Mouse (Mus musculus) heart, adult 2 months (tissue): Measurements from ENCODE around the gene Wdfy3. TPM values are rescaled to one million over a fixed set of nuclear protein-coding genes. Genes with fewer than 3 reads are reported as not detected.
A peak's percentile ranks its signal among the peaks of the same experiment; 100 is the strongest.

Experiments used
- DNase-seq, 2 experiments: peaks; one replicate each; pipeline ENCODE4 v3.0.0; 2021
- H3K27ac ChIP-seq: fragments of 200-600 bp; 2 replicates; pipeline ENCODE4 v1.8.1; 2022
- H3K27me3 ChIP-seq: fragments of 200-500 bp; 2 replicates; pipeline ENCODE4 v1.6.1; 2012; ENCODE audit warnings: mild to moderate bottlenecking, low read length, inconsistent platforms, mixed read lengths; ENCODE audit not compliant: control insufficient read depth, insufficient read depth
- H3K36me3 ChIP-seq: fragments of 200-500 bp; 2 replicates; pipeline ENCODE4 v1.6.1; 2012; ENCODE audit warnings: low read length, inconsistent platforms; ENCODE audit not compliant: control insufficient read depth, insufficient read depth
- H3K4me1 ChIP-seq: fragments of 200-500 bp; 2 replicates; pipeline ENCODE4 v1.6.1; 2011; ENCODE audit warnings: low read length; ENCODE audit not compliant: control insufficient read depth, insufficient read depth
- H3K4me3 ChIP-seq: fragments of 200-600 bp; 2 replicates; pipeline ENCODE4 v1.8.1; 2022
- H3K79me2 ChIP-seq: fragments of 200-500 bp; replicated peaks from 2 replicates; pipeline ENCODE4 v1.6.1; 2012; ENCODE audit warnings: mild to moderate bottlenecking, inconsistent platforms, low read length, moderate library complexity, mixed read lengths; ENCODE audit not compliant: control insufficient read depth, insufficient read depth
- H3K9ac ChIP-seq: fragments of 200-500 bp; 2 replicates; pipeline ENCODE4 v1.6.1; 2012; ENCODE audit warnings: low read depth, mild to moderate bottlenecking, control low read depth, inconsistent platforms, low read length, mixed read lengths
- CTCF ChIP-seq: fragments of 200-600 bp; IDR thresholded peaks from 2 replicates; pipeline ENCODE4 v1.8.1; 2022; ENCODE audit warnings: antibody characterized with exemption, mild to moderate bottlenecking, moderate library complexity
- EP300 ChIP-seq: fragments of 200-500 bp; IDR thresholded peaks from 2 replicates; pipeline ENCODE4 v1.6.1; 2011; ENCODE audit warnings: low read depth, low read length, control low read depth; ENCODE audit not compliant: insufficient read depth
- POLR2A ChIP-seq: fragments of 200-500 bp; IDR thresholded peaks from 2 replicates; pipeline ENCODE4 v1.6.1; 2011; ENCODE audit warnings: mild to moderate bottlenecking, low read depth, low read length, control low read depth; ENCODE audit not compliant: insufficient read depth
- WGBS: fragments of 180-500 bp; shearing (Covaris S2); methylation state at CpG from one replicate; pipeline ENCODE4 v1.1.7; 2018; 5-methylcytosine and 5-hydroxymethylcytosine counted together
- intact Hi-C: fragments of 180-260 bp; cut with DNase I; formaldehyde crosslinking; loops from one replicate; pipeline ENCODE4 v1.15.1; 2025
- polyA plus RNA-seq: library from polyadenylated mRNA; depleted of rRNA; stranded (reverse); fragments of >200 nt; gene quantifications from 2 replicates; pipeline ENCODE4 v1.2.3, GENCODE M21; 2012
- total RNA-seq, 2 experiments: library from RNA; stranded (reverse); gene quantifications; 2 replicates each; pipeline ENCODE4 v1.2.3; 2021

Wdfy3 gene
- total and polyA plus RNA-seq, 3 experiments = 11.6 to 29.3 (median 29.0) TPM

DNA sequence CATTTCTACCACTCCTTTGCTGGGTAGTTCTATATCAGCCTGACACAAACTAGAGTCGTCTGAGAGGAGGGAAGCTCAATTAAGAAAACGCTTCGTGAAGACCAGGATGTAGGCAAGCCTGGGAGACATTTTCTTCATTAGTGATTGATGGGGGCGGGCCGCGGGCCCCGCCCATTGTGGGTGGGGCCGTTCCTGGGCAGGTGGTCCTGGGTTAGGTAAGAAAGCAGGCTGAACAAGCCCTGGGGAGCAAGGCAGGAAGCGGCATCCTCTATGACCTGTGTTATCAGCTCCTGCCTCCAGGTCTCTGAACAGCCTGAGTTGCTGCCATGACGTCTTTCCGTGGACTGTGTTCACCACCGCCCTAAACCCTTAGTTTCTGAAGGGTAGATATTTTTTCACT, 242.2 kb downstream of the Wdfy3 start:
- Histone ChIP-seq H3K4me1 (peaks cover 2% of the 10 kb centered on the region; the same call in 1 of the 2 replicates), H3K27ac (no peak overlapping the region), H3K36me3 (no peaks in the 10 kb centered on the region), H3K27me3 (peaks cover 2% of the 10 kb centered on the region; the same call in 1 of the 2 replicates), H3K9ac (no peak overlapping the region), H3K79me2 (no peaks in the 10 kb centered on the region), H3K4me3 (no peak overlapping the region)
- no peak for DNase-seq
- no peak for TF ChIP-seq EP300
- no peak for TF ChIP-seq CTCF
- TF ChIP-seq POLR2A = no peak
- WGBS = 30% methylated on average over 12 of the region's 12 CpGs
- intact Hi-C loops = no loop called here

DNA sequence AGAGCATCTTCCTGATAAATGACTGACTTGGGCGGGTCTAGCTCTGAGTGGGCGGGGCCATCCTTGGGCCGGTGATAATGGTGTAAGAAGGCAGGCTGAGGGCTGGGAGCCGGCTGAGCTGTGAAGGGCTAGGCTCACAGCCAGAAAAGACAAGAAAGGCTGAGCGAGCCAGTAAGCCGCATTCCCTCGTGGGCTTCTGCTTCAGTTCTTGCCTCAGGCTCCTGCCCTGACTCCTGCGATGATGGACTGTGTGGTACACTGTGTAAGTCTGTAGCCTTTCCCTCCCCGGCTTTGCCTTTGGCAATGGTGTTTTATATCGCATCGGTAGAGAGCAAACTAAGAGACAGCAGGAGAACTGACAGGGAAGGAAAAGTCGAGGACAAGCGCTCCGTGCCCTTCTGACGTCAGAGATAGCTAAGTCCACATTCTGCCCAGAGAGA, 243.2 kb downstream of the Wdfy3 start:
- Histone ChIP-seq H3K4me1 (peaks cover 2% of the 10 kb centered on the region; the same call in 1 of the 2 replicates), H3K79me2 (no peaks in the 10 kb centered on the region), H3K9ac (no peak overlapping the region), H3K36me3 (no peaks in the 10 kb centered on the region), H3K27ac (no peak overlapping the region), H3K27me3 (peaks cover 2% of the 10 kb centered on the region; the same call in 1 of the 2 replicates), H3K4me3 (no peak overlapping the region)
- TF ChIP-seq CTCF (no peak), EP300 (no peak), POLR2A (no peak)
- DNase-seq = peak; percentile 43 to 51
- 4% methylated on average over 15 of the region's 15 CpGs for WGBS
- intact Hi-C loops = no loop called here

DNA sequence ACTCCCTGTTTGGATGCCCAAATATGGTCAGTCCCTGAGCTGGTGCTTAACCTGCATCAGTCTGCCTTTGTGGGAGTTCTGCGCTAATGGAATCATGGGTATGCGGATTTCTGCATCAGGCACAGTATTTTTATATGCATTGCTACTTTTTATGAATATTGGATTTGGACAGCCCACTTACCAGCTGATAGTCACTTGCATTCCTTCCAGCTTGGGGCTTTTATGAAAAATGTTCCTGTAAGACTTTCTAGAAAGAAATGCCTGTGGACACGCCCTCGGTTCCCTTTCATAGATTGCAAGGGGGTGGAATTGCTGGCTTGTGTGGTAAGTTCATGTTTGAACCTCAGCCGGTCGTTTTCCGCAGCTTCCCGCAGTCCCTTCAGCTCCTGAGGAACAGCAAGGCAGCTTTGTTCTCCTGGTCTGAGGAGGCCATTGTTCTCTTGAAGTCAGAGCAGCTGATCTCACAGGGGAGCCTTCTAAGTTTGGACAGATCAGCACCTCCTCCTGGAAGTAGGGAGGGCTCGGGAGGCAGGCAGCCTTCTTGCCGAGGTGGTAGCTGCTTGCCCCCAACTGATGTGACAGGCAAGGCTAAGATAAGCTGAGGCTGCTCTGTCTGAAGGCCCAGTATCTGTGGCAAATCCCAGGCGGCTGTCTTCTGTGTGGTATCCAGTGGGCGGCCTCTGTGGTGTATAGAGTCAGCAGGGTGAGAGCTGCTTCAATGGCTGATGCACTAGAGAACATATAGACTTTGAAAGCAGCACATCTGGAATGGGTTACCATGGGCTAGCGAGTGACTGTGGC, 244.4 kb downstream of the Wdfy3 start:
- H3K4me1 ChIP-seq = peaks cover 2% of the 10 kb centered on the region; the same call in 1 of the 2 replicates
- no peak overlapping the region for H3K9ac ChIP-seq
- no peak for DNase-seq
- intact Hi-C loops = no loop called here
- H3K27ac ChIP-seq = no peak overlapping the region
- 46% methylated on average over 13 of the region's 13 CpGs for WGBS
- no peaks in the 10 kb centered on the region for H3K36me3 ChIP-seq
- H3K27me3 ChIP-seq = peaks cover 2% of the 10 kb centered on the region; the same call in 1 of the 2 replicates
- H3K79me2 ChIP-seq = no peaks in the 10 kb centered on the region
- TF ChIP-seq CTCF (no peak), POLR2A (no peak), EP300 (no peak)
- H3K4me3 ChIP-seq = no peak overlapping the region

DNA sequence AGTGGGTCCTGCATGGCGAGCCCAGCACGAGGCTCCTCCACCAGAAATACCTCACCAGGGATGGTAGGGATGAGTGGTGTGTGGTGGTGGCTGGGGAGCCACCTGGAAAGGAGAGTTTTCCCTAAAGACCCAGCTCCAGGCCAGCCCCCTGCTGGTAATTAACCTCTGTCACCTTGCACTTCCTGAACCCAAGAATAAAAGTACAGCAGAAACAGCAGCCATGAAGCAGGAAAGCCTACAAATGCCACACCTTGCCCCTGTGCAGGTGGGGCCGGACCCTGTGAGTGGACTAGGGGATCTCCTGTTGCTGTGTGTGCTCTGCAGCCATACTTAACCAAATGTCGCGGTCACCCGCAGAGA, 247.4 kb downstream of the Wdfy3 start:
- intact Hi-C loops = no loop called here
- Histone ChIP-seq H3K4me3 (no peak overlapping the region), H3K27ac (no peak overlapping the region), H3K9ac (no peak overlapping the region), H3K27me3 (peaks cover 2% of the 10 kb centered on the region; the same call in 1 of the 2 replicates), H3K4me1 (peaks cover 2% of the 10 kb centered on the region; the same call in 1 of the 2 replicates), H3K79me2 (no peaks in the 10 kb centered on the region), H3K36me3 (no peaks in the 10 kb centered on the region)
- WGBS = 63% methylated on average over 6 of the region's 6 CpGs
- TF ChIP-seq CTCF (no peak), EP300 (no peak), POLR2A (no peak)
- no peak for DNase-seq

DNA sequence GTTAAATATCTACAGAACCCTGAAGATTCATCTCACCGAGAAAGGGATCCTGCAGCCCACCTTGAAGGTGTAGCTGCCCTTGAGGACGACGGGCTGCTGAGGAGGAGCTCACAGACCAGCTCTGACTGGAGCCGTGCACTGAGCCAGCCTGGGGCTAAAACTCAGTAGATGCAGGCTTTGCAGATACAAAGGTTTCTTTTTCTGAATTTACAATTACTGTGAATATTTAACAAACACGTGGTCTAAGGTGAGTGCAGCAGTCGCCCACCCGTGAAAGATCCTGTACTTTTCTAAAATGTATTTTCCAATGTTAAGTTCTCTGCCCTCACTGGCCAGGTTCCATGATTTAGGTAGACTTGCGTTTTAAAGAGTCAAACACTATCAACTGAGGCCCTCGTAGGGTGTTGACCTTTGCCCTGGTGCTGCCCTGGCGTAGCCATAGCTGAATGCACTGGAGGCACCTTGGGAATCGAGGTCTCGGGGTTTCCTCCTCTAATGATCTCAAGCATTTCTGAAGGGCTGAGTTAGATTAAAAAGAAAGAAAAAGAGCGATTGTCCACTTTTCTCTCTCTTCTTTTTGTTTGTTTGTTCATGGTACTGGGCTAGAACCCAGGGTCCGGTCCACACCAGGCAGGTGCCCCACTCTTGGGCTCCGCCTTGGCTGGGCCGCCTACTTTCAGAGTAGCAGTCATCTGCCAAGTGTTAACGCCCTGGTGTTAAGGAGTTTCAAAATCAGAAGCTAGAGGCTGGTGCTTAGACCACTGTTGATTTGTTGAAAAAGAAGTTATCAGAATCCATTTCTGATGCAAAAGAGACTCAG, 248.0 kb downstream of the Wdfy3 start:
- WGBS = 80% methylated on average over 17 of the region's 17 CpGs
- H3K4me3 ChIP-seq = no peak overlapping the region
- intact Hi-C loops = no loop called here
- no peak overlapping the region for H3K27ac ChIP-seq
- TF ChIP-seq CTCF = no peak
- no peak for TF ChIP-seq POLR2A
- no peak for TF ChIP-seq EP300
- no peaks in the 10 kb centered on the region for H3K27me3 ChIP-seq
- no peaks in the 10 kb centered on the region for H3K36me3 ChIP-seq
- DNase-seq = no peak
- no peak overlapping the region for H3K9ac ChIP-seq
- H3K4me1 ChIP-seq = peaks cover 1% of the 10 kb centered on the region; the same call in 1 of the 2 replicates
- H3K79me2 ChIP-seq = no peaks in the 10 kb centered on the region

DNA sequence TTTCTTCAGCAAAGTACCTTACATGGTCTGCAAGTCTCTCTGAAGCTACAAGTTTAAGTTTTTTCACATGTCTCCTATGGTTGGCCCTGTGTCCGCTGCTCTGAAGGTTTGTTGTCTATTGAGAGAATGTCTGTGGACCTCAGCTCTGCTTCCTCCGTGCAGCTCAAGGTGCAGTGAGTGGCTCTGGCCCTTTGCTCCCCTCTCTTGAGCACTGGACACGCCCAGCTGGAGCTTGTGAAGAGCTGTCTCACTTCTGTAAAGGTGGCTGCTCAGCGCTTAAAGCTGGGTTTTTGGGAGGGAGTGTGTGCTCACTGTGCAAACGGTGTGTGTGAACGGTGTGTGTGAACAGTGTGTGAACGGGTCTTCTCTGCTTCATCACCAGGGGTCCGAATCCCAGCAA, 248.7 kb downstream of the Wdfy3 start:
- no peak overlapping the region for H3K4me3 ChIP-seq
- no peaks in the 10 kb centered on the region for H3K36me3 ChIP-seq
- whole genome bisulfite sequencing = 79% methylated on average over 8 of the region's 8 CpGs
- no peaks in the 10 kb centered on the region for H3K27me3 ChIP-seq
- no peaks in the 10 kb centered on the region for H3K4me1 ChIP-seq
- H3K9ac ChIP-seq = no peak overlapping the region
- TF ChIP-seq POLR2A (no peak), CTCF (no peak), EP300 (no peak)
- DNase-seq = no peak
- intact Hi-C loops = no loop called here
- no peaks in the 10 kb centered on the region for H3K79me2 ChIP-seq
- H3K27ac ChIP-seq = no peak overlapping the region
